Mouse (Mus musculus): ENCODE measurements around the gene Slc8a1. TPM values are rescaled to one million over a fixed set of nuclear protein-coding genes. Genes with fewer than 3 reads are reported as not detected.

The Slc8a1 gene
- total RNA-seq, 1 experiment from 2014 or later: 5.5 TPM

- no peak for DNase-seq
Measured at GRCm38 (mm10) chr17:81554052-81554734, 184.0 kb downstream of the Slc8a1 start.

GRCm38 (mm10) chr17:81551856-81552635 is 186.1 kb downstream of the Slc8a1 start:
- DNase-seq: no peak

- DNase-seq: no peak
Measured at GRCm38 (mm10) chr17:81550864-81551263, 187.3 kb downstream of the Slc8a1 start.

- no peak for DNase-seq
Measured at GRCm38 (mm10) chr17:81548016-81548415, 190.2 kb downstream of the Slc8a1 start.

GRCm38 (mm10) chr17:81546525-81546924 is 191.7 kb downstream of the Slc8a1 start:
- DNase-seq: no peak

GRCm38 (mm10) chr17:81546012-81546411 is 192.2 kb downstream of the Slc8a1 start:
- no peak for DNase-seq

GRCm38 (mm10) chr17:81544926-81545325 is 193.3 kb downstream of the Slc8a1 start:
- no peak for DNase-seq

GRCm38 (mm10) chr17:81542313-81543185 is 195.6 kb downstream of the Slc8a1 start:
- no peak for DNase-seq

GRCm38 (mm10) chr17:81538163-81539160 is 199.7 kb downstream of the Slc8a1 start:
- DNase-seq: no peak

GRCm38 (mm10) chr17:81536093-81536492 is 202.1 kb downstream of the Slc8a1 start:
- no peak for DNase-seq

- no peak for DNase-seq
Measured at GRCm38 (mm10) chr17:81529849-81530248, 208.3 kb downstream of the Slc8a1 start.

- DNase-seq: no peak
Measured at GRCm38 (mm10) chr17:81528940-81529339, 209.2 kb downstream of the Slc8a1 start.

- DNase-seq: no peak
Measured at GRCm38 (mm10) chr17:81526463-81526862, 211.7 kb downstream of the Slc8a1 start.

GRCm38 (mm10) chr17:81524826-81525225 is 213.4 kb downstream of the Slc8a1 start:
- no peak for DNase-seq

GRCm38 (mm10) chr17:81523943-81524342 is 214.2 kb downstream of the Slc8a1 start:
- no peak for DNase-seq

- DNase-seq: no peak
Measured at GRCm38 (mm10) chr17:81518316-81519025, 219.7 kb downstream of the Slc8a1 start.

GRCm38 (mm10) chr17:81516155-81516554 is 222.0 kb downstream of the Slc8a1 start:
- no peak for DNase-seq

GRCm38 (mm10) chr17:81514022-81514421 is 224.2 kb downstream of the Slc8a1 start:
- no peak for DNase-seq

GRCm38 (mm10) chr17:81513368-81513958 is 224.7 kb downstream of the Slc8a1 start:
- DNase-seq: no peak

GRCm38 (mm10) chr17:81505162-81505685 is 233.0 kb downstream of the Slc8a1 start:
- DNase-seq: no peak

All from adrenal gland, postnatal 25 days (tissue).